Mouse (Mus musculus): ENCODE measurements around the gene Slc26a11. TPM values are rescaled to one million over a fixed set of nuclear protein-coding genes. Genes with fewer than 3 reads are reported as not detected.

Slc26a11 gene
- total RNA-seq, 2 experiments from 2014 or later = not detected

GRCm38 (mm10) chr11:119394210-119394609 is 38.9 kb downstream of the Slc26a11 start:
- ATAC-seq (replicated peaks; ENCODE audit: low FRiP score, poor library complexity, severe bottlenecking) = no peak

- no peak for ATAC-seq (replicated peaks; ENCODE audit: low FRiP score, poor library complexity, severe bottlenecking)
Measured at GRCm38 (mm10) chr11:119395394-119395793, 40.0 kb downstream of the Slc26a11 start.

- ATAC-seq (replicated peaks; ENCODE audit: low FRiP score, poor library complexity, severe bottlenecking) = no peak
Measured at GRCm38 (mm10) chr11:119395931-119396330, 40.6 kb downstream of the Slc26a11 start.

- no peak for ATAC-seq (replicated peaks; ENCODE audit: low FRiP score, poor library complexity, severe bottlenecking)
Measured at GRCm38 (mm10) chr11:119396461-119396860, 41.1 kb downstream of the Slc26a11 start.

GRCm38 (mm10) chr11:119402501-119403160 is 47.3 kb downstream of the Slc26a11 start:
- no peak for ATAC-seq (replicated peaks; ENCODE audit: low FRiP score, poor library complexity, severe bottlenecking)

- ATAC-seq (replicated peaks; ENCODE audit: low FRiP score, poor library complexity, severe bottlenecking) = peak; percentile 73
Measured at GRCm38 (mm10) chr11:119404627-119405026, 49.3 kb downstream of the Slc26a11 start.

- ATAC-seq (replicated peaks; ENCODE audit: low FRiP score, poor library complexity, severe bottlenecking) = no peak
Measured at GRCm38 (mm10) chr11:119407381-119407780, 52.0 kb downstream of the Slc26a11 start.

- ATAC-seq (replicated peaks; ENCODE audit: low FRiP score, poor library complexity, severe bottlenecking) = 0 out of 2 replicates have a peak, but pooled peaks have one; percentile 11
Measured at GRCm38 (mm10) chr11:119407977-119408376, 52.6 kb downstream of the Slc26a11 start.

GRCm38 (mm10) chr11:119419327-119420118 is 64.2 kb downstream of the Slc26a11 start:
- ATAC-seq (replicated peaks; ENCODE audit: low FRiP score, poor library complexity, severe bottlenecking) = no peak

- ATAC-seq (replicated peaks; ENCODE audit: low FRiP score, poor library complexity, severe bottlenecking) = no peak
Measured at GRCm38 (mm10) chr11:119420426-119420825, 65.1 kb downstream of the Slc26a11 start.

GRCm38 (mm10) chr11:119427431-119427830 is 72.1 kb downstream of the Slc26a11 start:
- ATAC-seq (replicated peaks; ENCODE audit: low FRiP score, poor library complexity, severe bottlenecking) = no peak

GRCm38 (mm10) chr11:119427986-119428385 is 72.6 kb downstream of the Slc26a11 start:
- ATAC-seq (replicated peaks; ENCODE audit: low FRiP score, poor library complexity, severe bottlenecking) = no peak

- ATAC-seq (replicated peaks; ENCODE audit: low FRiP score, poor library complexity, severe bottlenecking) = peak; percentile 90
Measured at GRCm38 (mm10) chr11:119428649-119429136, 73.3 kb downstream of the Slc26a11 start.

Other genes with a start within 250 kb of the Slc26a11 start
- 0.38 TPM in 1 of 2 replicates, not detected in the other for gene Tbc1d16, start 127.1 kb upstream of the Slc26a11 start, total RNA-seq (2015; ENCODE audit: low replicate concordance)
- gene Tbc1d16, start 127.1 kb upstream of the Slc26a11 start, total RNA-seq (2017; ENCODE audit: low replicate concordance) = 0.09 and 0.42 TPM in 2 replicates
- gene Ccdc40, start 127.0 kb upstream of the Slc26a11 start, total RNA-seq (2015; ENCODE audit: low replicate concordance) = not detected in 2 replicates
- 0.56 and 1.5 TPM in 2 replicates for gene Ccdc40, start 127.0 kb upstream of the Slc26a11 start, total RNA-seq (2017; ENCODE audit: low replicate concordance)
- 4.6 and 10.6 TPM in 2 replicates for gene Gaa, start 87.7 kb upstream of the Slc26a11 start, total RNA-seq (2015; ENCODE audit: low replicate concordance)
- gene Gaa, start 87.7 kb upstream of the Slc26a11 start, total RNA-seq (2017; ENCODE audit: low replicate concordance) = 5.5 and 7.1 TPM in 2 replicates
- 71.5 and 81.1 TPM in 2 replicates for gene Eif4a3, start 55.5 kb upstream of the Slc26a11 start, total RNA-seq (2015; ENCODE audit: low replicate concordance)
- gene Eif4a3, start 55.5 kb upstream of the Slc26a11 start, total RNA-seq (2017; ENCODE audit: low replicate concordance) = 44.6 and 45.7 TPM in 2 replicates
- gene Card14, start 47.8 kb upstream of the Slc26a11 start, total RNA-seq (2015; ENCODE audit: low replicate concordance) = not detected in 2 replicates
- gene Card14, start 47.8 kb upstream of the Slc26a11 start, total RNA-seq (2017; ENCODE audit: low replicate concordance) = not detected in 2 replicates
- 0.77 and 4.2 TPM in 2 replicates for gene Sgsh, start within 50 bp of the Slc26a11 start, total RNA-seq (2015; ENCODE audit: low replicate concordance)
- gene Sgsh, start within 50 bp of the Slc26a11 start, total RNA-seq (2017; ENCODE audit: low replicate concordance) = 1.5 and 3.2 TPM in 2 replicates
- gene Rnf213, start 37.5 kb downstream of the Slc26a11 start, total RNA-seq (2015; ENCODE audit: low replicate concordance) = 90.7 and 93.4 TPM in 2 replicates
- gene Rnf213, start 37.5 kb downstream of the Slc26a11 start, total RNA-seq (2017; ENCODE audit: low replicate concordance) = 77.5 and 79.4 TPM in 2 replicates
- gene Endov, start 135.8 kb downstream of the Slc26a11 start, total RNA-seq (2015; ENCODE audit: low replicate concordance) = 2.9 and 3.1 TPM in 2 replicates
- gene Endov, start 135.8 kb downstream of the Slc26a11 start, total RNA-seq (2017; ENCODE audit: low replicate concordance) = 3.8 and 4.8 TPM in 2 replicates
- not detected in 2 replicates for gene Nptx1, start 192.2 kb downstream of the Slc26a11 start, total RNA-seq (2015; ENCODE audit: low replicate concordance)
- gene Nptx1, start 192.2 kb downstream of the Slc26a11 start, total RNA-seq (2017; ENCODE audit: low replicate concordance) = not detected in 2 replicates
- gene Rptor, start 247.3 kb downstream of the Slc26a11 start, total RNA-seq (2015; ENCODE audit: low replicate concordance) = 4.4 and 12.3 TPM in 2 replicates
- 5.6 and 9.1 TPM in 2 replicates for gene Rptor, start 247.3 kb downstream of the Slc26a11 start, total RNA-seq (2017; ENCODE audit: low replicate concordance)

All from erythroblast, adult 5-6 weeks (primary cell).